Mouse (Mus musculus) CH12.LX (cell line): Measurements from ENCODE around the gene Ckap5. TPM values are rescaled to one million over a fixed set of nuclear protein-coding genes. Genes with fewer than 3 reads are reported as not detected.

Source experiments
- DNase-seq: peaks from one replicate; pipeline ENCODE4 v3.0.0-alpha.2; 2013; ENCODE audit errors: extremely low read depth
- H3K27ac ChIP-seq: 2 replicates; pipeline ENCODE4 v1.5.1; 2012; ENCODE audit warnings: low read depth, mild to moderate bottlenecking, control low read depth, moderate library complexity; ENCODE audit not compliant: insufficient read depth
- H3K27me3 ChIP-seq: replicated peaks from 2 replicates; pipeline ENCODE3; 2012; ENCODE audit warnings: inconsistent platforms
- H3K36me3 ChIP-seq, 2 experiments: replicated peaks in 1 of 2; 2 replicates each; pipeline versions ENCODE3 to v1.6.1; 2012; ENCODE audit warnings: inconsistent platforms in 1 of 2, low read length in 1 of 2, mild to moderate bottlenecking in 1 of 2, mixed read lengths in 1 of 2, moderate library complexity in 1 of 2; ENCODE audit not compliant: control insufficient read depth in 1 of 2, insufficient read depth in 1 of 2
- H3K4me1 ChIP-seq, 2 experiments: 2 replicates each; pipeline ENCODE4 v1.6.1; 2012; ENCODE audit warnings: inconsistent platforms in 1 of 2, moderate library complexity in 1 of 2; ENCODE audit not compliant: insufficient read depth in 2 of 2, control insufficient read depth in 1 of 2
- H3K4me2 ChIP-seq: 2 replicates; pipeline ENCODE4 v1.6.1; 2012; ENCODE audit warnings: low read depth, mild to moderate bottlenecking, control low read depth; ENCODE audit not compliant: poor library complexity, insufficient read depth, severe bottlenecking
- H3K4me3 ChIP-seq, 3 experiments: fragments of 150-350 bp in 1 of 3; sonication (generic) in 1 of 3; replicated peaks in 1 of 3; 2 replicates each; pipeline versions ENCODE3 to v1.5.1; 2011 to 2012; ENCODE audit warnings: low read depth in 2 of 3, low read length in 2 of 3, mild to moderate bottlenecking in 2 of 3, moderate library complexity in 2 of 3, control low read depth in 1 of 3, improper control_type of control experiment in 1 of 3, inconsistent platforms in 1 of 3, mixed read lengths in 1 of 3; ENCODE audit not compliant: poor library complexity in 1 of 3
- H3K79me2 ChIP-seq: replicated peaks from 2 replicates; pipeline ENCODE4 v1.6.1; 2012; ENCODE audit warnings: mild to moderate bottlenecking, moderate library complexity; ENCODE audit not compliant: control insufficient read depth, poor library complexity, insufficient read depth, severe bottlenecking; ENCODE audit errors: extremely low read depth
- H3K9ac ChIP-seq: 2 replicates; pipeline ENCODE4 v1.6.1; 2012; ENCODE audit warnings: low read depth, mild to moderate bottlenecking, control low read depth, moderate library complexity; ENCODE audit not compliant: insufficient read depth
- H3K9me3 ChIP-seq: replicated peaks from 2 replicates; pipeline ENCODE3; 2012; ENCODE audit warnings: low read length, inconsistent platforms, mixed read lengths
- BHLHE40 ChIP-seq: IDR thresholded peaks from 2 replicates; pipeline ENCODE4 v1.6.1; 2011; ENCODE audit warnings: mild to moderate bottlenecking, low read depth, low read length, improper control_type of control experiment
- CHD1 ChIP-seq: IDR thresholded peaks from 2 replicates; pipeline ENCODE4 v1.6.1; 2012; ENCODE audit warnings: low read depth, low read length, improper control_type of control experiment, inconsistent platforms
- CTCF ChIP-seq, 2 experiments: IDR thresholded peaks in 1 of 2; conservative IDR thresholded peaks in 1 of 2; 2 replicates each; pipeline ENCODE4 v1.5.1; 2011 to 2012; ENCODE audit warnings: low read depth in 2 of 2, low read length in 2 of 2, improper control_type of control experiment in 1 of 2, inconsistent platforms in 1 of 2, mild to moderate bottlenecking in 1 of 2, moderate library complexity in 1 of 2
- ETS1 ChIP-seq: conservative IDR thresholded peaks from 2 replicates; pipeline ENCODE4 v1.6.1; 2012; ENCODE audit warnings: low read depth, mild to moderate bottlenecking, inconsistent platforms, low read length, improper control_type of control experiment, moderate library complexity
- JUND ChIP-seq: conservative IDR thresholded peaks from 2 replicates; pipeline ENCODE4 v1.6.1; 2011; ENCODE audit warnings: low read depth, low read length, improper control_type of control experiment
- MYC ChIP-seq: IDR thresholded peaks from 2 replicates; pipeline ENCODE4 v1.6.1; 2011; ENCODE audit warnings: low read depth, mild to moderate bottlenecking, improper control_type of control experiment, low read length
- NRF1 ChIP-seq: IDR thresholded peaks from 2 replicates; pipeline ENCODE4 v1.6.1; 2014; ENCODE audit warnings: low read depth, mild to moderate bottlenecking, inconsistent platforms, low read length, improper control_type of control experiment, moderate library complexity
- PAX5 ChIP-seq: IDR thresholded peaks from 2 replicates; pipeline ENCODE4 v1.6.1; 2012; ENCODE audit warnings: low read length, inconsistent platforms, mixed read lengths
- RAD21 ChIP-seq: IDR thresholded peaks from 2 replicates; pipeline ENCODE4 v1.6.1; 2011; ENCODE audit warnings: low read depth, mild to moderate bottlenecking, low read length, improper control_type of control experiment, moderate library complexity
- SIN3A ChIP-seq: IDR thresholded peaks from 2 replicates; pipeline ENCODE4 v1.6.1; 2012; ENCODE audit warnings: low read length, improper control_type of control experiment, inconsistent platforms
- TBP ChIP-seq: conservative IDR thresholded peaks from 2 replicates; pipeline ENCODE4 v1.6.1; 2011; ENCODE audit warnings: low read depth, low read length, improper control_type of control experiment
- TCF12 ChIP-seq: IDR thresholded peaks from 2 replicates; pipeline ENCODE4 v1.6.1; 2014; ENCODE audit warnings: low read depth, mild to moderate bottlenecking, inconsistent platforms, low read length, improper control_type of control experiment
- USF2 ChIP-seq: conservative IDR thresholded peaks from 2 replicates; pipeline ENCODE4 v1.6.1; 2011; ENCODE audit warnings: low read depth, low read length, improper control_type of control experiment
- ZC3H11A ChIP-seq: IDR thresholded peaks from 2 replicates; pipeline ENCODE4 v1.6.1; 2012; ENCODE audit warnings: low read depth, mild to moderate bottlenecking, inconsistent platforms, low read length, improper control_type of control experiment
- ZKSCAN1 ChIP-seq: IDR thresholded peaks from 2 replicates; pipeline ENCODE4 v1.6.1; 2012; ENCODE audit warnings: low read depth, inconsistent platforms, low read length, improper control_type of control experiment, borderline replicate concordance
- dilution Hi-C: fragments of 300-500 bp; cut with MboI; formaldehyde crosslinking; loops from 2 replicates; pipeline ENCODE4 v1.14.3; 2020; ENCODE audit warnings: low sequenced_read_pairs; ENCODE audit not compliant: extremely low pct_unique_long_range_greater_than_20kb, extremely low pct_ligation_motif_present
- in situ Hi-C: fragments of 300-500 bp; cut with MboI; formaldehyde crosslinking; loops from 3 replicates; pipeline ENCODE4 v1.14.3; 2019; ENCODE audit warnings: low sequenced_read_pairs, low pct_ligation_motif_present, low pct_unique_long_range_greater_than_20kb, mixed read lengths
- polyA plus RNA-seq: library from polyadenylated mRNA; unstranded; fragments of >175 nt; gene quantifications from 2 replicates; pipeline ENCODE4 v1.2.1, GENCODE M21; 2012; ENCODE audit warnings: low read depth; ENCODE audit not compliant: insufficient read length
- total RNA-seq, 2 experiments: library from RNA; depleted of rRNA; stranded (reverse); fragments of 300-350 nt in 1 of 2; fragments of >200 nt in 1 of 2; gene quantifications; 2 replicates each; pipeline ENCODE4 v1.2.3; 2012 to 2014

The Ckap5 gene
- total and polyA plus RNA-seq, 3 experiments, result 51.5 to 53.0 (median 52.3) TPM

DNA sequence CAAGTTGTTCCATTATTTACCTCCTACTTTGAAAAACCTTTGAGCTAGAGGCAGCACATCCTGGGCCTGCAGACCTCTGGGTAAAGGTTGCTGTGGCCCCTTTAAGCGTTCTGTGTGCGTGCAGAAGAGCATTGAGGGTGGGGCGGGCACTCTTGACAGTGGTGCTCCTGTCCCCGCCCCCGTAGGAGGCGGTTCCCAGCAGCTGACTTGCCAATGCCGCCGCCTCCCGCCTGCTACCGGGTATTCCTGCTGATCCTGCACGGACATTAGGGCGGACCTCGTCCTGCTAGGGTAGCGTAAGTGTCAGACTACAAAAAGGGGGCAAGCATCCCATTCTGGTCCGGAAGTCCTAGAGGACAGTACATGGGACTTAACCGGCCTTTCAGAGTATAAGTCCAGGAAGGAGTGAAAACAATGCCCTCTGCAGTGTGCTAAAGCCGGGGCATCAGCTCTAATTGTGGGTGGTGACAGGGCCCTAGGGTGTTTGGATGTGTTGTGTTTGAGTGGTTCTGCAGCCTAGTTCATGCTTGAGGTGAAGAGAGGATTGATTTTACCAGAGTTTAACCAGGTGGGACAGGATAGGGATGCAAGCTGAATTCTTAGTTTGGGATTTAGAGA lies 11.1 kb downstream of the Ckap5 start:
- Histone ChIP-seq H3K27me3 (no peaks in the 10 kb centered on the region), H3K36me3 (peaks cover 2 to 25% of the 10 kb centered on the region in 2 experiments), H3K4me2 (no peak overlapping the region), H3K4me3 (no peak overlapping the region), H3K27ac (no peak overlapping the region), H3K79me2 (peaks cover 52% of the 10 kb centered on the region), H3K9ac (no peak overlapping the region), H3K9me3 (no peaks in the 10 kb centered on the region), H3K4me1 (peaks cover 3 to 6% of the 10 kb centered on the region in 2 experiments; a peak in 3 of 4 replicates)
- DNase-seq, result no peak
- in situ Hi-C loops, result no loop called here
- TF ChIP-seq TBP, result no peak
- TF ChIP-seq SIN3A, result no peak
- TF ChIP-seq ZC3H11A, result no peak
- no peak for TF ChIP-seq TCF12
- no peak for TF ChIP-seq CHD1
- dilution Hi-C loops, result no loop called here

GRCm38 (mm10) chr2:91568125-91568524 lies 41.6 kb downstream of the Ckap5 start:
- Histone ChIP-seq H3K4me2 (no peak overlapping the region), H3K27me3 (no peaks in the 10 kb centered on the region), H3K9me3 (no peaks in the 10 kb centered on the region), H3K4me3 (no peak overlapping the region), H3K4me1 (no peaks in the 10 kb centered on the region), H3K79me2 (no peaks in the 10 kb centered on the region), H3K27ac (no peak overlapping the region), H3K9ac (no peak overlapping the region), H3K36me3 (peaks cover 35 to 85% of the 10 kb centered on the region in 2 experiments)
- no peak for DNase-seq
- dilution Hi-C loops, result no loop called here
- no peak for TF ChIP-seq TCF12
- TF ChIP-seq BHLHE40, result no peak
- TF ChIP-seq PAX5, result no peak
- no peak for TF ChIP-seq ZKSCAN1
- no peak for TF ChIP-seq ETS1
- no peak for TF ChIP-seq JUND
- TF ChIP-seq CHD1, result no peak
- TF ChIP-seq RAD21, result no peak
- TF ChIP-seq TBP, result no peak
- no peak for TF ChIP-seq CTCF (conservative IDR thresholded peaks at IDR 0.05 in 1 of 2, IDR thresholded peaks at IDR 0.05 in 1 of 2; ENCODE audit: low read depth in 2 of 2, low read length in 2 of 2)
- TF ChIP-seq USF2, result no peak
- no peak for TF ChIP-seq MYC
- no peak for TF ChIP-seq NRF1
- TF ChIP-seq, all 38 proteins: peak for 0
- in situ Hi-C loops, result no loop called here
